Mouse (Mus musculus) embryonic facial prominence, embryonic 10.5 days (tissue): ENCODE measurements at regions not wholly inside any gene's neighbourhood (a gene's known extent, or its start where the extent isn't known, plus 50 kb on each side); places are given as distances from the start of the nearest gene placed in this dataset.

Experiments used
- DNase-seq: peaks from one replicate; pipeline ENCODE4 v3.0.0-alpha.2; 2017; ENCODE audit warnings: low spot score
- H3K27ac ChIP-seq: fragments of 300-500 bp; sonication (generic); replicated peaks from 2 replicates; pipeline ENCODE4 v1.5.1; 2016; ENCODE audit warnings: mild to moderate bottlenecking
- H3K27me3 ChIP-seq: fragments of 300-500 bp; sonication (generic); replicated peaks from 2 replicates; pipeline ENCODE4 v1.6.1; 2016; ENCODE audit warnings: low read depth, mild to moderate bottlenecking; ENCODE audit not compliant: poor library complexity, severe bottlenecking
- H3K36me3 ChIP-seq: fragments of 300-500 bp; sonication (generic); replicated peaks from 2 replicates; pipeline ENCODE4 v1.6.1; 2016; ENCODE audit warnings: mild to moderate bottlenecking, moderate library complexity
- H3K4me1 ChIP-seq: fragments of 300-500 bp; sonication (generic); 2 replicates; pipeline ENCODE4 v1.6.1; 2016
- H3K4me3 ChIP-seq: fragments of 300-500 bp; sonication (generic); 2 replicates; pipeline ENCODE4 v1.5.1; 2016; ENCODE audit warnings: mild to moderate bottlenecking, moderate library complexity
- H3K9me3 ChIP-seq: fragments of 300-500 bp; sonication (generic); 2 replicates; pipeline ENCODE4 v1.6.1; 2016; ENCODE audit warnings: mild to moderate bottlenecking
- WGBS: fragments of 180-500 bp; shearing (Covaris S2); methylation state at CpG from one replicate; pipeline ENCODE4 v1.1.7; 2016; 5-methylcytosine and 5-hydroxymethylcytosine counted together

DNA sequence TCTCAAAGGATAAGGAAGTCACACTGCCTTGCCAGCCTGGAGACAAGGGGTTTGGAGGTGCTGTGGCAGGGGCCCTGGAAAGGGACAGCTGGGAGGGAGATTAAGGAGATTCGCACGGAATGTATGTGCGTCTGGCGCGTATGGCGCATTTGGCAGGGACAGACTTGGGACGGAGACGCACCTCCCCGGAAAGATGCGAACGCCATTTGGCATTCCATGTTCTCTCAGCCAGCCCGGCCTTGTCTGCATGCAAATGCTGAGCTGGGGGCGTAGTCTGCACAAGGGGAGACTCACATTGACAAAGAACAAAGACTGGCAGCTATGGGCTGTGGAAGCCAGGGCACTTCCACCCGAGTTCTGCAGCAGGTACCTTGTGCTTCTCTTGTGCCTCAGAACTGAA, 174.4 kb downstream of the Gm26897 start:
- H3K9me3 ChIP-seq: no peaks in the 10 kb centered on the region
- H3K4me3 ChIP-seq: no peak overlapping the region
- no peaks in the 10 kb centered on the region for H3K4me1 ChIP-seq
- H3K27me3 ChIP-seq: peaks cover 18% of the 10 kb centered on the region; the same call in 1 of the 2 replicates
- no peak for DNase-seq
- no peak overlapping the region for H3K27ac ChIP-seq
- WGBS: 87% methylated on average over 14 of the region's 14 CpGs
- H3K36me3 ChIP-seq: no peaks in the 10 kb centered on the region

DNA sequence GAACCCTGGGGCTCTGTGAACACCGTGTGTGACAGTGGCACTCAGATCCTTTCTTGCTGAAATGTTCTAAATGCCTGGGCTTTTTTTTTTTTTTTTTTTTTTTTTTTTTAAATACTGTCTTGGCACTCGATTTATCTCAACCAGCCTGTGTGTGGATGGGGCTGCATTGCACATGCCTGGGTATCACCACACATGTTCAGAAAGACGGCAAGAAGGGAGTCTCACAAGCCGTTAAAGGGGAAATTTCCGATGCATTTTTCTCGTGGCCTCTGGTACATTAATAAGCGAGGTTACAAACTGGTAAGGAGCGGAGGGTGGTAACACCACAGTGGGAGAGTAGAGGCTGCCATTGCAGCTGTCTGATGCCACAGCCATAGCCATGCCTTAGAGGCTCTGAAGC, 176.8 kb downstream of the Gm26897 start:
- H3K27ac ChIP-seq: no peak overlapping the region
- no peaks in the 10 kb centered on the region; the same call in 1 of the 2 replicates for H3K4me1 ChIP-seq
- no peaks in the 10 kb centered on the region for H3K36me3 ChIP-seq
- no peaks in the 10 kb centered on the region for H3K9me3 ChIP-seq
- H3K27me3 ChIP-seq: peaks cover 18% of the 10 kb centered on the region; the same call in 1 of the 2 replicates
- DNase-seq: no peak
- 75% methylated on average over 8 of the region's 8 CpGs for WGBS
- H3K4me3 ChIP-seq: no peak overlapping the region

- H3K4me3 ChIP-seq: no peak overlapping the region
- no peak overlapping the region for H3K27ac ChIP-seq
- peaks cover 20% of the 10 kb centered on the region; the same call in 1 of the 2 replicates for H3K27me3 ChIP-seq
- peaks cover 8% of the 10 kb centered on the region for H3K4me1 ChIP-seq
- no peaks in the 10 kb centered on the region for H3K9me3 ChIP-seq
- no peak for DNase-seq
- no peaks in the 10 kb centered on the region for H3K36me3 ChIP-seq
- WGBS: 50% methylated on average over 7 of the region's 7 CpGs
Measured at GRCm38 (mm10) chr5:111913354-111913753, 179.6 kb downstream of the Gm26897 start.

DNA sequence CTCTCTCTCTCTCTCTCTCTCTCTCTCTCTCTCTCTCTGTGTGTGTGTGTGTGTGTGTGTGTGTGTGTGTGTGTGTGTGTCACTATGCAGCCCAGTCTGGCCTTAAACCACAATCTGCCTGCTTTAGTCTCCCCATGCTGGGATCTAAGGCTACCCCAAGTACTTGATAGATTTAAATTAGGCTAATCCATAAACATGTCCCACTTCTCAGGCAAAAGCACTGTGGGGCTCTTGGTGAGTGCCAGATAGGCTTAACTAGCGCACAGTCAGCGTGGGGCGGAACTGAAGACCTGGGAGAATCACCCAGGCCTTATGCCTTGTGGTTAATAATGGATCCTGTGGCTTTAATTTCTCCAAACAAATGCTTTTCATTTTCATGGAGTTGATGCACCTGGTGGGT, 180.6 kb downstream of the Gm26897 start:
- no peak for DNase-seq
- Histone ChIP-seq H3K9me3 (no peaks in the 10 kb centered on the region), H3K4me1 (peaks cover 18% of the 10 kb centered on the region), H3K27me3 (peaks cover 24% of the 10 kb centered on the region; the same call in 1 of the 2 replicates), H3K27ac (no peak overlapping the region), H3K36me3 (no peaks in the 10 kb centered on the region), H3K4me3 (no peak overlapping the region)
- WGBS: 63% methylated on average over 3 of the region's 3 CpGs

- H3K4me3 ChIP-seq: no peak overlapping the region
- WGBS: 24% methylated on average over 8 of the region's 8 CpGs
- H3K27ac ChIP-seq: 0 out of 2 replicates have a peak overlapping the region, but pooled peaks have one; percentile 25
- 0 out of 2 replicates have a peak, but pooled peaks cover 8% of the 10 kb centered on the region for H3K27me3 ChIP-seq
- H3K4me1 ChIP-seq: peaks cover 32% of the 10 kb centered on the region
- no peak for DNase-seq
- no peaks in the 10 kb centered on the region for H3K36me3 ChIP-seq
- H3K9me3 ChIP-seq: no peaks in the 10 kb centered on the region
Measured at GRCm38 (mm10) chr5:111917643-111918252, 184.0 kb downstream of the Gm26897 start.

- no peaks in the 10 kb centered on the region for H3K36me3 ChIP-seq
- no peak overlapping the region for H3K4me3 ChIP-seq
- no peaks in the 10 kb centered on the region for H3K9me3 ChIP-seq
- peaks cover 42% of the 10 kb centered on the region for H3K4me1 ChIP-seq
- 0 out of 2 replicates have a peak, but pooled peaks cover 8% of the 10 kb centered on the region for H3K27me3 ChIP-seq
- no peak for DNase-seq
- no peak overlapping the region; the same call in 1 of the 2 replicates for H3K27ac ChIP-seq
- 80% methylated on average over 14 of the region's 14 CpGs for WGBS
Measured at GRCm38 (mm10) chr5:111918888-111919287, 185.2 kb downstream of the Gm26897 start.

DNA sequence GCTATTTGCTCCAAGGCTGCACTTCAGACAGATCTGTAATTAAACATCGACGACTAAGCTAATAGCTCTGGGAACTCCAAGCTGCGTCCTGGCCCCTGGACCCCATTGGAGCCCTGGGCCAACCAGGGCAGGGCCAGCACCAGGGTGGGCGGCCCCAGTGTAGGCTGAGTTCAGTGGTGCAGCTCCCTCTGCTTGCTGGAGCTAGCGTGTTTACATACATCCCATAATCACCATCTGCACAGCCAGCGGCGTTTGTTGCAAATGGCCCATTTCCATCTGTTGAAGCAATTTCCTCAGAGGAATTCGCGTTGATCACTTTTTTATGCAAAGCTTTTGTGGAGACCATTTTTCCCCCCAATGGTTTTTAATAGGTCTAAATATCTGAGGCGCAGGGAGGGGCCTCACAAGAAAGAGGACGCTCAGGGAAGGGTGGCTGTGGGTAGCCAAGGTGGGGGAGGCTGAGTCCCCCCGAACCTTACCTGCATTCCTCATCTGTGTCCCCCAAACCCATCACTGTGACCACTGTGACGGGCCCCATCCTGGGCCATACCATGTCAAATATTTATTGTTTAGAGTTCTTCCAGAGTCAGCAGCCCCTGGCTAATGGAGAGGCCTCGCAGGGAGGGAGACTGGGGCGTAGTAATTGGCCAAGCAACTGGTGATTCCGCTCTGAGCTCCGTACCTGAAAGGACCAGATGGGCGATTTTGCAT, 189.4 kb downstream of the Gm26897 start:
- WGBS: 54% methylated on average over 18 of the region's 18 CpGs
- no peak overlapping the region for H3K27ac ChIP-seq
- H3K4me3 ChIP-seq: no peak overlapping the region
- DNase-seq: no peak
- peaks cover 42% of the 10 kb centered on the region for H3K4me1 ChIP-seq
- H3K36me3 ChIP-seq: no peaks in the 10 kb centered on the region
- H3K9me3 ChIP-seq: no peaks in the 10 kb centered on the region
- peaks cover 11% of the 10 kb centered on the region; the same call in 1 of the 2 replicates for H3K27me3 ChIP-seq

DNA sequence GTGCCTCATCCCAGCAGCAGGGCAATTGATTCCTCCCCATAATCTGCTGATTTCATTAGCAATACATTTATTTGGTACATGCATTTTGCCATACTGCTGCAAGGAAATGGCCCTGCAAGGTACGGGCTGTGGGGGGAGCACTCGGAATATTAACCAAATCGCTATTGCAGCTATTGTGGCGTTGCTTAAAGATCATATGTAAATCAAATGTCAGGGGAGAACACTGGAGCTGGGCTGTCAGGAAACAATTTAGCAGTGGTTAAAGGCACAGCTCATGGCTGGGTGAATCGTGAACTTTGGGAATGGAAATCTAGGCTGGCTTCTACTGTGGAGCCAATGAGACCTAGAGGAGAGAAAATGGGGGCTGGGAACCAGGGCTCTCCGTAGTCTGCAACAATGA, 192.0 kb downstream of the Gm26897 start:
- H3K27ac ChIP-seq: no peak overlapping the region
- DNase-seq: no peak
- H3K36me3 ChIP-seq: no peaks in the 10 kb centered on the region
- peaks cover 42% of the 10 kb centered on the region for H3K4me1 ChIP-seq
- H3K9me3 ChIP-seq: no peaks in the 10 kb centered on the region
- WGBS: 74% methylated on average over 6 of the region's 6 CpGs
- H3K27me3 ChIP-seq: peaks cover 12% of the 10 kb centered on the region; the same call in 1 of the 2 replicates
- H3K4me3 ChIP-seq: no peak overlapping the region

DNA sequence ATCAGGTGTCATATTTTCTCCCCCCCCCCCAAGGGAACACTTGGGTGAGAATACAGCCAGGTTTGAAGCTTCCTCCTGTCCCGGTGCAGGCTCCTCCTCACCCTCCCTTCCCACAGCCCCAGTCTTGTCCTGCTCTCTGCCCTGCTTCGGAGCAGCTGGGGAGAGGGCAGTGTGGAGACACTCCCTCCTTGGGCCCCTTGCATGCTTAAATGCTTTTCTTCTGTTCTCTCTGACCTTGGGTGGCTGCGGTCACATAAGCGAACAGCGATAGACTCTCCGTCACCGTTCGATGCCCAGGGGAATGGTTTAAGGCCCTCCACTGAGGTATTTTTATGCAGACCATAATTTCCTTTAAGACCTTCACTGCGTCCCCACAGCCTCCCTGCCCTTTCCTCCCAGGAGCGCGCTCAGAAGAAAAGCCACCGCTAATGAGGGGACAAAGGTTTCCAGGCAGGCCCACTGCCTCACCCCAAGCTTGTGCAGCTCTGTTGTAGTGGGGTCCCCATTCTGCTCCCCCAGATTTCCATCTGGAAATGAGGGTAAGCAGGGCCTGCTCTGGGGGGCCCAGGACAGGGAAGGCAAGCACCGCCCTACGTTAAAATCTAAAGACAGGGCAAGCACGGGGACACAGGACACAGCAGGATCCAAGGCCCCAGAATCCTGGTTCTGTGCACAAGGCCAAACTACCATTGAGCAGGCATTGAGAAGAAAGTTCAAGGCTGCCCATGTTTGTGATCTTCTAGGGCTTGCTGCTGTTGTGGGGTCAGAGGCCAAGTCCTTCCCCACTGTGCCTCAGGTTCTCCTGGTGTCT, 195.7 kb downstream of the Gm26897 start:
- Histone ChIP-seq H3K27ac (peak overlapping the region; percentile 76), H3K36me3 (no peaks in the 10 kb centered on the region), H3K9me3 (no peaks in the 10 kb centered on the region; the same call in 1 of the 2 replicates), H3K4me1 (peaks cover 30% of the 10 kb centered on the region), H3K27me3 (peaks cover 14% of the 10 kb centered on the region; the same call in 1 of the 2 replicates), H3K4me3 (no peak overlapping the region)
- DNase-seq: peak; percentile 28
- WGBS: 30% methylated on average over 15 of the region's 15 CpGs

GRCm38 (mm10) chr5:111929991-111930339, 196.2 kb downstream of the Gm26897 start:
- Histone ChIP-seq H3K9me3 (no peaks in the 10 kb centered on the region; the same call in 1 of the 2 replicates), H3K4me1 (peaks cover 30% of the 10 kb centered on the region), H3K27me3 (peaks cover 14% of the 10 kb centered on the region; the same call in 1 of the 2 replicates), H3K27ac (no peak overlapping the region), H3K4me3 (no peak overlapping the region), H3K36me3 (no peaks in the 10 kb centered on the region)
- DNase-seq: no peak
- WGBS: 64% methylated on average over 3 of the region's 3 CpGs

DNA sequence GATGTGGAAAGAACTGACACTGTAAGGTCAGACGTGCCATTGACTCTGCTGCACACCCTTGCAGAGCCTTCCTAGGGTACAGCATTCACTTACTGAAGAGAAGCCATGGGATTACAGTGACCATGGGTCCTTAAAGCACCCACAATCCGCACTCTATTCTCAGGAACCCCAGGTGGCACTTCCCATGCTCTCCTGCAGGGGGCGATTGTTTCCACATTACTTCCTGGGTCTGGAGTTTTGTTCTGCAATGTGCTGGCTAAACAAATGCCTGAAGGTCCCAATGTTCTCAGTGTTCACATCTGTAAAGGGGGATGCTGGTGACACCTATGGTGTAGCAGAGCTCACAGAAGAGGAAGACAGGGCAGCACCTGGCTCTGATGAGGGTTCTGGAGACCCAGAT, 198.0 kb downstream of the Gm26897 start:
- no peak for DNase-seq
- Histone ChIP-seq H3K4me1 (peaks cover 26% of the 10 kb centered on the region), H3K4me3 (no peak overlapping the region), H3K27ac (no peak overlapping the region), H3K36me3 (no peaks in the 10 kb centered on the region), H3K27me3 (peaks cover 14% of the 10 kb centered on the region; the same call in 1 of the 2 replicates), H3K9me3 (no peaks in the 10 kb centered on the region; the same call in 1 of the 2 replicates)
- WGBS: 75% methylated on average over 3 of the region's 3 CpGs

DNA sequence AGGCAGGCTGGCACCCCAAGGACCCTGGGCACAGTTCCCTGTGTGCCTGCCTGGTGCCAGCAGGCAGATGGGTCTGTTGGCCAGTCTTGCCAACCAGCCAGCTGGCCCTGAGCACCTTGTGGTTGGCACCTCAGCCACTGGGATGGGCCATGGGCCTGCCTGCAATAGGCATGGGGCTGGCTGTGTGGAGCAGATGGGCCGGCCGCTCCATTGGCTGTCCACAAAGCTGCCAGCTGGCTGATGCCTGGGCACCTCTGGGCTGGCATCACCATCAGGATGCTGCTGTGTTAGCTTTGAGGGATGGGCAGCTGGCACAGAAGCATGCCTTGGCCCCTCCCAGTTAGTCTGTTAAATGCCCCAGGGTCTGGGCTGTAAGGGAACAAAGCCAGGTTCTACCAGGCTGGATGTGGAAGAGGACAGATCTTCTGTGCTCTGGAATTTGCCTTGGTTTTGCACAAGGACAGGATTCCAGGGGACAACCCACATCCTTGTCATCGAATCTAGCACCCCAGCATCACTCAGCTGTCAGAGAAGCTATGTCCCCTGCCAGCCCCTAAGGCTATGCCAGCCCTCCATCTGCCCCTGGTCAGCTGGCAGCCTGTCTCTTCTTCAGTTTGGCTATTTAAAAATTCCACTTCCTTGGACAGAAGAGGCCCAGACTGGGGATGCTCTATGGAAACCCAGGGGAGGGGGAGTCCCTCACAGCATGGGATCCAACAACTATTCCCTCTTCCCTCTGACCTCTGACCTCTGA, 201.8 kb downstream of the Gm26897 start:
- no peaks in the 10 kb centered on the region for H3K36me3 ChIP-seq
- H3K9me3 ChIP-seq: no peaks in the 10 kb centered on the region; the same call in 1 of the 2 replicates
- peak overlapping the region; percentile 24; the same call in 1 of the 2 replicates for H3K27ac ChIP-seq
- peaks cover 8% of the 10 kb centered on the region; the same call in 1 of the 2 replicates for H3K4me1 ChIP-seq
- no peak for DNase-seq
- 88% methylated on average over 3 of the region's 3 CpGs for WGBS
- 0 out of 2 replicates have a peak, but pooled peaks cover 7% of the 10 kb centered on the region for H3K27me3 ChIP-seq
- no peak overlapping the region for H3K4me3 ChIP-seq
